Mouse (Mus musculus): ENCODE measurements around the gene Nrap. TPM values are rescaled to one million over a fixed set of nuclear protein-coding genes. Genes with fewer than 3 reads are reported as not detected.

The Nrap gene
- polyA plus RNA-seq, 1 experiment from 2014 or later, result 0.14 TPM

DNA sequence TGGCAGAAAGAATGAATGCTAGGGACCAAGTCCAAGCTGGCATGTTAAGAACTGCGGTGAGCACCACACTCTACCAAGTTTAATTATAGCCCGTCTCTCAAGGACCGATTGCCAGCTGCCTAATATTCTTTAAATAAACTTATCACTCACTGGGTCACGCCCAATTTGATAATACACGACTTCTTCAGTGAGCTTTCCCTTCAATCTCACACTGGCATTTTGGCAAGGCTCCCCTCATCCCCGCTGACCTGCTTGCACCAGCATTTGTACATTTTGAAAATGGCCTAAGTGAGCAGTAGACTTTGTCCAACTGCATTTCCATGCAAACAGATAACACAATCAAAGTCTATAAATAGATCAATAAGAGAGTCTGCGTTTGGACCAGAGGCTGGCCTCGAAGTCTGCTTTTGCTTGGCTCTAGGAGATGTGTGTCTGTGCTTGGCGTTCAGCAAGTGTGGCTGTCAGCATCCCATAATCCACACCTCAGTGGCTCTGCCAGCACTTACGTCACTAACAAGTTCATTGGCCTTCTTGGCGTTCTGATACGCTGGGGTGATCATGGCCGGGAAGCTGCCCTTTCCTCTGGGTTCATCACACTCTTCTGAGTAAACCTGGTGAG lies 11.2 kb downstream of the Nrap start:
- H3K27ac ChIP-seq (ENCODE audit: low read depth, low read length), result no peak overlapping the region
- WGBS, result 64% methylated on average over 13 of the region's 13 CpGs
- no peak for ATAC-seq (replicated peaks; ENCODE audit: low FRiP score)

GRCm38 (mm10) chr19:56378007-56378406 lies 11.8 kb downstream of the Nrap start:
- WGBS, result 61% methylated on average over 5 of the region's 5 CpGs
- Histone ChIP-seq H3K36me3 (ENCODE audit: control insufficient read depth, insufficient read depth, low read length) (no peaks in the 10 kb centered on the region), H3K9ac (ENCODE audit: low read depth, low read length) (no peak overlapping the region), H3K4me3 (ENCODE audit: low read depth, low read length) (no peak overlapping the region), H3K4me1 (replicated peaks; ENCODE audit: control insufficient read depth, insufficient read depth, low read length) (peaks cover 6% of the 10 kb centered on the region), H3K27me3 (replicated peaks; ENCODE audit: control insufficient read depth, insufficient read depth, low read length) (no peaks in the 10 kb centered on the region), H3K27ac (ENCODE audit: low read depth, low read length) (no peak overlapping the region), H3K9me3 (ENCODE audit: control insufficient read depth, low read length) (no peaks in the 10 kb centered on the region), H3K4me2 (no peak overlapping the region)
- DNase-seq (ENCODE audit: low spot score) (no peak), ATAC-seq (replicated peaks; ENCODE audit: low FRiP score) (no peak)

More for the DNA sequence above, 11.2 kb downstream of the Nrap start:
- Histone ChIP-seq H3K27me3 (replicated peaks; ENCODE audit: control insufficient read depth, insufficient read depth, low read length) (no peaks in the 10 kb centered on the region), H3K9ac (ENCODE audit: low read depth, low read length) (no peak overlapping the region), H3K36me3 (ENCODE audit: control insufficient read depth, insufficient read depth, low read length) (no peaks in the 10 kb centered on the region), H3K4me1 (replicated peaks; ENCODE audit: control insufficient read depth, insufficient read depth, low read length) (peaks cover 6% of the 10 kb centered on the region), H3K4me2 (no peak overlapping the region), H3K4me3 (ENCODE audit: low read depth, low read length) (no peak overlapping the region), H3K9me3 (ENCODE audit: control insufficient read depth, low read length) (no peaks in the 10 kb centered on the region)
- no peak for DNase-seq (ENCODE audit: low spot score)

DNA sequence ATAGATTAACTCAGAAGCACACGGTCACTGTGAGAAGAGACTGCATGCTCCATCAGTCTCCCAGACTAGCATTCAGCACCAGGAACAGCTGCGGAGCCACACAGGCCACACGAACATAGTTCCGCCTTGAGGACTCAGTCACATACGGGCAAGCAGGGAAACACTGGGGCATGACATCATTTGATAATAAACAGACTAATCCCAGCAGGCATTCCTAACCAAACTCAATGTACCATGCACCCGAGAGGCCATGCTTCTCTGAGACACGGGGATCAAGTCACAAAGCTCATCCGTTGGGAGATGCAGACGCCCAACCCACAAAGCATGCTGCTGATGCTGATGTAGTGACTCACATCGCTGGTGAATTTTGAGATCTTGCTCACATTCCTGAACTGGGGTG lies 15.8 kb downstream of the Nrap start:
- ATAC-seq (replicated peaks; ENCODE audit: low FRiP score) (no peak), DNase-seq (ENCODE audit: low spot score) (no peak)
- Histone ChIP-seq H3K27ac (ENCODE audit: low read depth, low read length) (no peak overlapping the region), H3K9me3 (ENCODE audit: control insufficient read depth, low read length) (no peaks in the 10 kb centered on the region), H3K4me1 (replicated peaks; ENCODE audit: control insufficient read depth, insufficient read depth, low read length) (peaks cover 4% of the 10 kb centered on the region), H3K4me3 (ENCODE audit: low read depth, low read length) (no peak overlapping the region), H3K9ac (ENCODE audit: low read depth, low read length) (no peak overlapping the region), H3K4me2 (no peak overlapping the region), H3K27me3 (replicated peaks; ENCODE audit: control insufficient read depth, insufficient read depth, low read length) (no peaks in the 10 kb centered on the region), H3K36me3 (ENCODE audit: control insufficient read depth, insufficient read depth, low read length) (no peaks in the 10 kb centered on the region)
- WGBS, result 72% methylated on average over 10 of the region's 10 CpGs

GRCm38 (mm10) chr19:56373246-56373645 lies 16.6 kb downstream of the Nrap start:
- H3K27ac ChIP-seq (ENCODE audit: low read depth, low read length), result no peak overlapping the region
- H3K4me1 ChIP-seq (replicated peaks; ENCODE audit: control insufficient read depth, insufficient read depth, low read length), result peaks cover 1% of the 10 kb centered on the region
- H3K27me3 ChIP-seq (replicated peaks; ENCODE audit: control insufficient read depth, insufficient read depth, low read length), result no peaks in the 10 kb centered on the region
- no peak overlapping the region for H3K4me3 ChIP-seq (ENCODE audit: low read depth, low read length)
- no peak overlapping the region for H3K4me2 ChIP-seq
- H3K9ac ChIP-seq (ENCODE audit: low read depth, low read length), result no peak overlapping the region
- no peaks in the 10 kb centered on the region for H3K36me3 ChIP-seq (ENCODE audit: control insufficient read depth, insufficient read depth, low read length)
- H3K9me3 ChIP-seq (ENCODE audit: control insufficient read depth, low read length), result no peaks in the 10 kb centered on the region
- 87% methylated on average over 5 of the region's 5 CpGs for WGBS
- DNase-seq (ENCODE audit: low spot score) (no peak), ATAC-seq (replicated peaks; ENCODE audit: low FRiP score) (no peak)

GRCm38 (mm10) chr19:56372226-56372625 lies 17.6 kb downstream of the Nrap start:
- H3K27ac ChIP-seq (ENCODE audit: low read depth, low read length), result no peak overlapping the region
- no peaks in the 10 kb centered on the region for H3K27me3 ChIP-seq (replicated peaks; ENCODE audit: control insufficient read depth, insufficient read depth, low read length)
- no peak overlapping the region for H3K9ac ChIP-seq (ENCODE audit: low read depth, low read length)
- no peaks in the 10 kb centered on the region for H3K36me3 ChIP-seq (ENCODE audit: control insufficient read depth, insufficient read depth, low read length)
- no peak overlapping the region for H3K4me3 ChIP-seq (ENCODE audit: low read depth, low read length)
- WGBS, result 86% methylated on average over 7 of the region's 7 CpGs
- H3K9me3 ChIP-seq (ENCODE audit: control insufficient read depth, low read length), result no peaks in the 10 kb centered on the region
- no peaks in the 10 kb centered on the region for H3K4me1 ChIP-seq (replicated peaks; ENCODE audit: control insufficient read depth, insufficient read depth, low read length)
- DNase-seq (ENCODE audit: low spot score), result no peak
- ATAC-seq (replicated peaks; ENCODE audit: low FRiP score), result no peak
- H3K4me2 ChIP-seq, result no peak overlapping the region

- Histone ChIP-seq H3K36me3 (ENCODE audit: control insufficient read depth, insufficient read depth, low read length) (no peaks in the 10 kb centered on the region), H3K9me3 (ENCODE audit: control insufficient read depth, low read length) (no peaks in the 10 kb centered on the region), H3K4me1 (replicated peaks; ENCODE audit: control insufficient read depth, insufficient read depth, low read length) (no peaks in the 10 kb centered on the region), H3K4me2 (no peak overlapping the region), H3K9ac (ENCODE audit: low read depth, low read length) (no peak overlapping the region), H3K27me3 (replicated peaks; ENCODE audit: control insufficient read depth, insufficient read depth, low read length) (no peaks in the 10 kb centered on the region), H3K27ac (ENCODE audit: low read depth, low read length) (no peak overlapping the region), H3K4me3 (ENCODE audit: low read depth, low read length) (no peak overlapping the region)
- no peak for DNase-seq (ENCODE audit: low spot score)
- WGBS, result 76% methylated on average over 6 of the region's 6 CpGs
- ATAC-seq (replicated peaks; ENCODE audit: low FRiP score), result no peak
Observed at GRCm38 (mm10) chr19:56370389-56371150, 19.3 kb downstream of the Nrap start.

DNA sequence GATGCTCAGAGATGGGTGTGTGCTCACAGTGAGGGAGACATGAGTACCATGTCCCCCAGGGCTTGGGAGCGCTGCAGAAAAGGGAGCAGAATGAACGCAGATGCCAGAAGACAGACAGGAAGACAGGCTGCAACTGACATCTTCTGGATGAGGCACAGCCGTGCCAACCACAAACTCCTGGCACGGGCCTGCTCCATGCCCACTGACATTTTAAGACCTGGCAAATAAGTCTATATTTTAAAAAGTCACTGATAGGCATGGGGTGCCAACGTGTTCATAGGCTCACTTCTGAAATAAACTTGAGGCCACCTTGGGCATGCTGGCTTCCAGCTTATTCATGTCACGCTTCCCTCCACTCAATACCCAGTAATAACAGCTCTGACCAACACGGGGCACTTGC lies 20.9 kb downstream of the Nrap start:
- no peak for ATAC-seq (replicated peaks; ENCODE audit: low FRiP score)
- Histone ChIP-seq H3K4me1 (replicated peaks; ENCODE audit: control insufficient read depth, insufficient read depth, low read length) (no peaks in the 10 kb centered on the region), H3K36me3 (ENCODE audit: control insufficient read depth, insufficient read depth, low read length) (no peaks in the 10 kb centered on the region), H3K4me2 (no peak overlapping the region), H3K4me3 (ENCODE audit: low read depth, low read length) (no peak overlapping the region), H3K9ac (ENCODE audit: low read depth, low read length) (no peak overlapping the region), H3K9me3 (ENCODE audit: control insufficient read depth, low read length) (no peaks in the 10 kb centered on the region), H3K27me3 (replicated peaks; ENCODE audit: control insufficient read depth, insufficient read depth, low read length) (no peaks in the 10 kb centered on the region), H3K27ac (ENCODE audit: low read depth, low read length) (no peak overlapping the region)
- no peak for DNase-seq (ENCODE audit: low spot score)
- 89% methylated on average over 7 of the region's 7 CpGs for WGBS

DNA sequence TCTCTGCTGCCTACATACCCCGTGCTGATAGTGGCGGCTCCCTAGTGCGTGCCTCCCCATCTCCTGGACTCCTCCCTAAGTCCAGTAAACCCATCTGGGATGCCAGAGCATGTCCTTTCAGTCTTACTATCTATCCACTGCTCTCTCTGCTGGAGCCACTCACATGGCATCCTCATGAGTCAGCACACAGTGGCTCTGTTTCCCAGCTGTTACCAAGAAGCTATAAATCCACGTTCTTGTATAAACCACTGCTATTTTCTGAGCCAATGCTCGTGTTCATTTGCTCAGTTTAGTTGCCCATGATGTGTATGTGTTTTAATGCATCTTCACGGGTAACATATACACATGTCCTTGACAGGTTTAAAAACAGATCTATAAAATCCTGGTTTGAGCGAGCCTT lies 22.1 kb downstream of the Nrap start:
- Histone ChIP-seq H3K27me3 (replicated peaks; ENCODE audit: control insufficient read depth, insufficient read depth, low read length) (no peaks in the 10 kb centered on the region), H3K4me2 (no peak overlapping the region), H3K4me3 (ENCODE audit: low read depth, low read length) (no peak overlapping the region), H3K27ac (ENCODE audit: low read depth, low read length) (no peak overlapping the region), H3K4me1 (replicated peaks; ENCODE audit: control insufficient read depth, insufficient read depth, low read length) (no peaks in the 10 kb centered on the region), H3K9ac (ENCODE audit: low read depth, low read length) (no peak overlapping the region), H3K9me3 (ENCODE audit: control insufficient read depth, low read length) (no peaks in the 10 kb centered on the region), H3K36me3 (ENCODE audit: control insufficient read depth, insufficient read depth, low read length) (no peaks in the 10 kb centered on the region)
- WGBS, result 78% methylated on average over 7 of the region's 7 CpGs
- ATAC-seq (replicated peaks; ENCODE audit: low FRiP score) (no peak), DNase-seq (ENCODE audit: low spot score) (no peak)

GRCm38 (mm10) chr19:56366625-56367024 lies 23.2 kb downstream of the Nrap start:
- no peak for DNase-seq (ENCODE audit: low spot score)
- 86% methylated on average over 9 of the region's 9 CpGs for WGBS

More at GRCm38 (mm10) chr19:56366625-56367024, 23.2 kb downstream of the Nrap start:
- H3K27me3 ChIP-seq (replicated peaks; ENCODE audit: control insufficient read depth, insufficient read depth, low read length), result no peaks in the 10 kb centered on the region
- no peaks in the 10 kb centered on the region for H3K36me3 ChIP-seq (ENCODE audit: control insufficient read depth, insufficient read depth, low read length)
- H3K27ac ChIP-seq (ENCODE audit: low read depth, low read length), result no peak overlapping the region
- H3K9ac ChIP-seq (ENCODE audit: low read depth, low read length), result no peak overlapping the region
- ATAC-seq (replicated peaks; ENCODE audit: low FRiP score), result no peak
- H3K4me2 ChIP-seq, result no peak overlapping the region
- H3K4me3 ChIP-seq (ENCODE audit: low read depth, low read length), result no peak overlapping the region
- H3K4me1 ChIP-seq (replicated peaks; ENCODE audit: control insufficient read depth, insufficient read depth, low read length), result no peaks in the 10 kb centered on the region
- no peaks in the 10 kb centered on the region for H3K9me3 ChIP-seq (ENCODE audit: control insufficient read depth, low read length)
